Mouse (Mus musculus) G1E (cell line): Measurements from ENCODE around the gene Gab2. TPM values are rescaled to one million over a fixed set of nuclear protein-coding genes. Genes with fewer than 3 reads are reported as not detected.

Experiments
- ATAC-seq: 2 replicates; pipeline ENCODE4 v1.8.0; 2016; ENCODE audit warnings: mild to moderate bottlenecking; ENCODE audit not compliant: insufficient number of reproducible peaks, poor library complexity, low FRiP score, severe bottlenecking; ENCODE audit errors: extremely low read depth
- DNase-seq: peaks from one replicate; pipeline ENCODE4 v3.0.0; 2012; ENCODE audit warnings: low spot score
- H3K27me3 ChIP-seq: 2 replicates; pipeline ENCODE4 v1.6.1; 2012; ENCODE audit warnings: mild to moderate bottlenecking, low read length, inconsistent platforms; ENCODE audit not compliant: insufficient read depth
- H3K36me3 ChIP-seq: replicated peaks from 2 replicates; pipeline ENCODE3; 2012; ENCODE audit warnings: mild to moderate bottlenecking, inconsistent platforms
- H3K4me1 ChIP-seq: 2 replicates; pipeline ENCODE4 v1.6.1; 2012; ENCODE audit warnings: low read depth, low read length, inconsistent platforms, mixed read lengths; ENCODE audit not compliant: insufficient read depth
- H3K4me3 ChIP-seq: 2 replicates; pipeline ENCODE4 v1.5.1; 2012; ENCODE audit warnings: low read depth, mild to moderate bottlenecking, inconsistent platforms, low read length, moderate library complexity, mixed read lengths
- H3K9me3 ChIP-seq: replicated peaks from 2 replicates; pipeline ENCODE4 v1.6.1; 2012; ENCODE audit warnings: inconsistent platforms
- CTCF ChIP-seq: IDR thresholded peaks from 2 replicates; pipeline ENCODE4 v1.5.1; 2012; ENCODE audit warnings: low read depth, low read length, inconsistent platforms, mixed read lengths
- GATA1 ChIP-seq: IDR thresholded peaks from 2 replicates; pipeline ENCODE4 v1.6.1; 2012; ENCODE audit warnings: borderline replicate concordance, low read length, inconsistent platforms, mixed read lengths
- GATA2 ChIP-seq: IDR thresholded peaks from 2 replicates; pipeline ENCODE4 v1.6.1; 2012; ENCODE audit warnings: low read depth, low read length, inconsistent platforms, borderline replicate concordance
- POLR2AphosphoS5 ChIP-seq: IDR thresholded peaks from 2 replicates; pipeline ENCODE4 v1.6.1; 2012; ENCODE audit warnings: low read depth, low read length, inconsistent platforms; ENCODE audit not compliant: insufficient replicate concordance
- TAL1 ChIP-seq: conservative IDR thresholded peaks from 2 replicates; pipeline ENCODE4 v1.6.1; 2012; ENCODE audit warnings: low read depth, low read length, inconsistent platforms, mixed read lengths
- polyA plus RNA-seq: library from polyadenylated mRNA; stranded (reverse); fragments of >175 nt; gene quantifications from 2 replicates; pipeline ENCODE4 v1.2.3, GENCODE M21; 2012
- total RNA-seq, 2 experiments: library from RNA; stranded (forward) in 1 of 2; stranded (reverse) in 1 of 2; fragments of 200-1000 nt in 1 of 2; fragments of >200 nt in 1 of 2; fragmentation: Nextera tagmentation in 1 of 2; gene quantifications; 2 replicates each; pipeline ENCODE4 v1.2.3; 2014 to 2017

Gene Gab2
- total and polyA plus RNA-seq, 3 experiments: 13.2 to 80.3 (median 22.7) TPM

DNA sequence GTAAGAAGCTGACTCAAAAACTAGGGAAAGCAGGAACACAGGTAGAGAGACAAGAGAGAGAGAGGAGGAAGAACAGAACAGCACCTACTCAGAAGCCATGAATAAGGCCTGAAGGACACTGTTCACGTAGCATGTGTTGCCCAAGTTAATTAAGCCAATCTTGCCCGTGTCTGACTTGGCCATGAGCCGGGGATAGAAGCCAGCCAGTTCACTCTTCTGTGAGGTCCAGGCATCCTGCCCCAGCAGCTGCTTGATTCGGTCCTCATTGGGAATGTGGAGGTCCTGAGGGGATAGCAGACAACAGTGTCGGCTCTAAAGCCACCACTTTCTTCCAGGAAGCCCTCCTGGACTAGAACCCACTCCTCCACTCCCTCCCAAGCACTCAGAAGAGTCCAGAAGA, 233.3 kb downstream of the Gab2 start:
- no peak for ATAC-seq
- no peaks in the 10 kb centered on the region for H3K9me3 ChIP-seq
- H3K4me1 ChIP-seq: peaks cover 13% of the 10 kb centered on the region
- no peak for TF ChIP-seq TAL1
- no peak for TF ChIP-seq GATA2
- no peak for TF ChIP-seq GATA1
- TF ChIP-seq CTCF: no peak
- no peak for TF ChIP-seq POLR2AphosphoS5
- H3K27me3 ChIP-seq: peaks cover 26% of the 10 kb centered on the region
- DNase-seq: no peak
- H3K36me3 ChIP-seq: peaks cover 49% of the 10 kb centered on the region
- no peak overlapping the region for H3K4me3 ChIP-seq

DNA sequence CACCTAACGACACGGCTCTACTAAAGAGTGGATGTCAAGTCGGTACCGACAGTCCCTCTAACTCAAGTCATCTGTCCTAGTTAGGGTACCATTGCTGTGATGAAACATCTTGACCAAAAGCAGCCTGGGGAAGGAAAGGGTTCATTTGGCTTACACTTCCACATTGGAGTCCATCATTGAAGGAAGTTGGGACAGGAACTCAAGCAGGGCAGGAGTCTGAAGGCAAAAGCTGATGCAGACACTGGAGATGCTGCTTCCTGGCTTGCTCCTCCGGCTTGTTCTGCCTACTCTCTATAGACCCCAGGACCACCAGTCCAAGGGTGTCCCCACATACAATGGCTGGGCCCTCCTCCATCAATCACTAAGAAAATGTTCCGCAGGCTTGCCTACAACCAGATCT, 234.3 kb downstream of the Gab2 start:
- H3K4me3 ChIP-seq: no peak overlapping the region
- DNase-seq (no peak), ATAC-seq (no peak)
- H3K36me3 ChIP-seq: peaks cover 39% of the 10 kb centered on the region
- peaks cover 34% of the 10 kb centered on the region for H3K27me3 ChIP-seq
- TF ChIP-seq CTCF (no peak), POLR2AphosphoS5 (no peak), GATA1 (no peak), GATA2 (no peak), TAL1 (no peak)
- no peaks in the 10 kb centered on the region for H3K9me3 ChIP-seq
- peaks cover 13% of the 10 kb centered on the region for H3K4me1 ChIP-seq

DNA sequence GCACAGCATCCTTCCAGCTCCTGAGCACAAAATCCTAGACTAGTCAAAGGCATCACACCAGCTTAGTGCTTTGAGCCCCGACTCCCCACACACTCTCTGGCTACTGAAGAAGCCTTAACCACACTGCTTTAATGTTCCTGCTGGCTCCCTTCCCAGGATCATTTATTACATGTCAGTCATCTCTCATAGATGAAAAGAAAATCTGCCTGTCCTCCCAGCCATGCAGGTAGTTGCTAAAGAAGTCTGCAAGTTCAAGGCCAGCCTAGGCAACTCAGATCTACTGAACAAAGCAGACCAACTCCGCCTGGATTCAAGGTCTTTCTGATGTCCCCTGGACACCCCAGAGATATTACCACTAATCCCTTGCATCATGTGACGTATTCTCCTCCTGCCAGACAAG, 236.3 kb downstream of the Gab2 start:
- H3K36me3 ChIP-seq: peaks cover 19% of the 10 kb centered on the region
- ATAC-seq (no peak), DNase-seq (no peak)
- no peak for TF ChIP-seq CTCF
- TF ChIP-seq POLR2AphosphoS5: no peak
- no peak for TF ChIP-seq GATA1
- H3K27me3 ChIP-seq: peaks cover 48% of the 10 kb centered on the region
- H3K9me3 ChIP-seq: no peaks in the 10 kb centered on the region
- peaks cover 4% of the 10 kb centered on the region; the same call in 1 of the 2 replicates for H3K4me1 ChIP-seq
- no peak overlapping the region for H3K4me3 ChIP-seq

DNA sequence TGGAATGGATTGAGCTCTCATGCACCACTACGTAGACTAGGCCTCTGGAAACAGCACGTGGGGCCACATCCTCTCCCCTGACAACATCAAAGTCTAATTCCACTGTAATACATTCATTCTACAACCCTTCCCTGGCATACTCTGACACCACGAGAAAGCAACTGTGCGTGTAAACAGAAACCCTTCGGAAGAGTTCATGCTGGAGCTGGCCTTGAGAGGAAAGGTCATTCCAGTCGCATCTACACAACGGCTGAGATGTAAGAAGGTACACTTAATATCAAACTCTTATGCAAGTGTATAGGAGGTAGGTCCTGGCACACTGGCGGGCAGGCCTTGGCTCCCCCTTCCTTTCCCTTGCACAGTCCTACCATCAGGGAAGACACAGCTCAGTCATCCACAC, 243.0 kb downstream of the Gab2 start:
- H3K4me3 ChIP-seq: no peak overlapping the region
- peaks cover 9% of the 10 kb centered on the region for H3K9me3 ChIP-seq
- no peak for DNase-seq
- H3K4me1 ChIP-seq: 0 out of 2 replicates have a peak, but pooled peaks cover 2% of the 10 kb centered on the region
- TF ChIP-seq TAL1 (no peak), POLR2AphosphoS5 (no peak), GATA1 (no peak), CTCF (no peak), GATA2 (no peak)
- H3K27me3 ChIP-seq: peaks cover 65% of the 10 kb centered on the region
- H3K36me3 ChIP-seq: no peaks in the 10 kb centered on the region
- no peak for ATAC-seq

DNA sequence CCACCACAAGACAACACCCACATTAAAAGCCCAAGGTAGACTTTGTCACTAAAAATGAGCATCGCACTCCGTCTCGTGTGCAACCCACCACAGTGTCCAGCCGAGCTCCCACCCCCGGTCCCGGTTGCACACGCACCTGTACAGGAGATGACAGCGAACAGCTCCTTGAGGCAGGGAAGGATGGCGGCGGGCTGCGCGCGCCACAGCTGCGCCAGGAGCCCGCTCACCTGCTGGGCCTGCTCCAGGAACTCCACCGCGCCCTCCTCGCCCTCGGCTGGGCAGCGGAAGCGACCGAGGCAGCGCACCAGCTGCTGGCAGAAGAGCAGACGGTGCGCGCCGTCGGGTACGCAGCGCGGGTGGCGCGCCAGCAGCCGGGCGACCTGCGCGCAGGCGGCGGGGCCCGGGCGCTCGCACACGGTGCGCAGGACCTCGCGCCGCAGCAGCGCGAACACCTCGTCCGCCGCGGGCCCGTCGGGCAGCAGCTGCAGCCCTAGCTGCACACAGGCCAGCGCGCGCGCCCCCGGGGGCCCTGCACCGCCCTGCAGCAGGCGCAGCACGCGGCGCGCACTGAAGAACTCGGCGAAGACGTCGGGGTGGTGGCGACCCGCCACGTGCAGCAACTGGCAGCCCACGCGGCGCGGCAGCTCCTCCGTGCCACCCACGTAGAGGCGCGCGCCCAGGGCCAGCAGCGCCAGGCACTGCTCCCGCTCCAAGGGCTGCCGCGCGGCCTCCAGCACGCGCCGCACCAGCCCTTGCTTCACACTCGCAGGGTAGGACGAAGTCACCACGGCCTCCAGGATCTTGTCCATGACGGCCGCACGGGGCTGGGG, 244.0 kb downstream of the Gab2 start:
- DNase-seq: no peak
- H3K4me3 ChIP-seq: no peak overlapping the region
- ATAC-seq: no peak
- H3K4me1 ChIP-seq: peaks cover 8% of the 10 kb centered on the region; the same call in 1 of the 2 replicates
- no peaks in the 10 kb centered on the region for H3K36me3 ChIP-seq
- TF ChIP-seq POLR2AphosphoS5: no peak
- no peak for TF ChIP-seq GATA2
- no peak for TF ChIP-seq CTCF
- TF ChIP-seq GATA1: no peak
- TF ChIP-seq TAL1: no peak
- peaks cover 63% of the 10 kb centered on the region for H3K27me3 ChIP-seq
- H3K9me3 ChIP-seq: peaks cover 9% of the 10 kb centered on the region

DNA sequence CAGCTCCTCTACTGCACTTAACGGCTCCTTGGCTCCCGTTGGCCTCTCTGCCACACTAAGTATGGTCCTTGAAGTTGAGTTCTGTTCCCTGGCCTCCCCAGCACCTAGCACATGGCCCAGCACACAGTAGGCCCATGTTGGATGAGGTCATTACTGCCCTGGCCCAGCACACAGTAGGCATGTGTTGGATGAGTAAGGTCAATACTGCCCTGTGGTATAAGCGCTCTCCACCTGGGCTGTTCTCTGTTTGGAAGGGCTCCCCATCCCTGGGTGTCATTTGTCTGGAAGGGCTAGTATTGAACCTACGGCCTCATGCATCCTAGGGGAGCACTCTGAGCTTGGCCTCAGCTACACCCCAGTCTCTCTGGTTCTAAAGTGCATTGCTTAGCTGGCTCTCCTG, 246.0 kb downstream of the Gab2 start:
- peaks cover 59% of the 10 kb centered on the region for H3K27me3 ChIP-seq
- no peak for TF ChIP-seq CTCF
- TF ChIP-seq TAL1: no peak
- TF ChIP-seq GATA2: no peak
- TF ChIP-seq POLR2AphosphoS5: no peak
- no peak for TF ChIP-seq GATA1
- ATAC-seq: no peak

More for the DNA sequence above, 246.0 kb downstream of the Gab2 start:
- DNase-seq: no peak
- H3K9me3 ChIP-seq: peaks cover 9% of the 10 kb centered on the region
- H3K36me3 ChIP-seq: no peaks in the 10 kb centered on the region
- peaks cover 22% of the 10 kb centered on the region for H3K4me1 ChIP-seq
- no peak overlapping the region for H3K4me3 ChIP-seq
